Mouse (Mus musculus) MEL (cell line): ENCODE data around the gene Kcnq4. TPM values are rescaled to one million over a fixed set of nuclear protein-coding genes. Genes with fewer than 3 reads are reported as not detected.

Experiments used
- DNase-seq: peaks from one replicate; pipeline ENCODE4 v3.0.0; 2011; ENCODE audit warnings: low read depth, low spot score
- H3K27ac ChIP-seq: 2 replicates; pipeline ENCODE4 v1.5.1; 2012; ENCODE audit warnings: low read depth, mild to moderate bottlenecking, control low read depth, low read length, moderate library complexity; ENCODE audit not compliant: control insufficient read depth
- H3K27me3 ChIP-seq, 2 experiments: fragments of 150-350 bp in 1 of 2; sonication (generic) in 1 of 2; 2 replicates each; pipeline ENCODE4 v1.6.1; 2012; ENCODE audit warnings: low read length in 2 of 2, mild to moderate bottlenecking in 2 of 2, improper control_type of control experiment in 1 of 2, moderate library complexity in 1 of 2; ENCODE audit not compliant: insufficient read depth in 2 of 2, control insufficient read depth in 1 of 2
- H3K36me3 ChIP-seq, 2 experiments: 2 replicates each; pipeline ENCODE4 v1.6.1; 2012 to 2014; ENCODE audit warnings: low read length in 2 of 2, improper control_type of control experiment in 1 of 2, inconsistent platforms in 1 of 2, mild to moderate bottlenecking in 1 of 2; ENCODE audit not compliant: insufficient read depth in 2 of 2, control insufficient read depth in 1 of 2
- H3K4me1 ChIP-seq, 2 experiments: fragments of 150-350 bp in 1 of 2; sonication (generic) in 1 of 2; 2 replicates each; pipeline ENCODE4 v1.6.1; 2012; ENCODE audit warnings: low read length in 2 of 2, improper control_type of control experiment in 1 of 2, mild to moderate bottlenecking in 1 of 2; ENCODE audit not compliant: insufficient read depth in 2 of 2, control insufficient read depth in 1 of 2
- H3K4me3 ChIP-seq, 2 experiments: fragments of 150-350 bp in 1 of 2; sonication (generic) in 1 of 2; 2 replicates each; pipeline ENCODE4 v1.5.1; 2012; ENCODE audit warnings: low read depth in 2 of 2, low read length in 2 of 2, mild to moderate bottlenecking in 2 of 2, moderate library complexity in 2 of 2, control low read depth in 1 of 2, improper control_type of control experiment in 1 of 2; ENCODE audit not compliant: control insufficient read depth in 1 of 2, insufficient read depth in 1 of 2
- H3K79me2 ChIP-seq: 2 replicates; pipeline ENCODE4 v1.6.1; 2012; ENCODE audit warnings: mild to moderate bottlenecking, low read length, moderate library complexity; ENCODE audit not compliant: control insufficient read depth, poor library complexity, insufficient read depth
- H3K9ac ChIP-seq: 2 replicates; pipeline ENCODE4 v1.6.1; 2012; ENCODE audit warnings: low read depth, mild to moderate bottlenecking, control low read depth, low read length, moderate library complexity; ENCODE audit not compliant: control insufficient read depth, poor library complexity, severe bottlenecking
- H3K9me3 ChIP-seq: fragments of 150-350 bp; sonication (generic); replicated peaks from 2 replicates; pipeline ENCODE4 v1.6.1; 2012; ENCODE audit warnings: mild to moderate bottlenecking, low read length, improper control_type of control experiment, moderate library complexity; ENCODE audit not compliant: insufficient read depth
- CHD1 ChIP-seq: IDR thresholded peaks from 2 replicates; pipeline ENCODE4 v1.6.1; 2012; ENCODE audit warnings: low read depth, mild to moderate bottlenecking, inconsistent platforms, low read length, improper control_type of control experiment
- CTCF ChIP-seq, 3 experiments: IDR thresholded peaks in 2 of 3; conservative IDR thresholded peaks in 1 of 3; 2 replicates each; pipeline ENCODE4 v1.5.1; 2011 to 2012; ENCODE audit warnings: low read length in 3 of 3, low read depth in 2 of 3, mild to moderate bottlenecking in 2 of 3, improper control_type of control experiment in 1 of 3, inconsistent platforms in 1 of 3, mixed read lengths in 1 of 3, moderate library complexity in 1 of 3; ENCODE audit not compliant: control insufficient read depth in 1 of 3, insufficient read depth in 1 of 3, poor library complexity in 1 of 3, severe bottlenecking in 1 of 3
- ELF1 ChIP-seq: IDR thresholded peaks from 2 replicates; pipeline ENCODE4 v1.6.1; 2014; ENCODE audit warnings: low read depth, mild to moderate bottlenecking, inconsistent platforms, low read length, improper control_type of control experiment, moderate library complexity
- EP300 ChIP-seq, 2 experiments: IDR thresholded peaks; 2 replicates each; pipeline ENCODE4 v1.6.1; 2011; ENCODE audit warnings: improper control_type of control experiment in 2 of 2, low read length in 2 of 2, low read depth in 1 of 2, mild to moderate bottlenecking in 1 of 2
- HCFC1 ChIP-seq: IDR thresholded peaks from 2 replicates; pipeline ENCODE4 v1.6.1; 2012; ENCODE audit warnings: low read depth, mild to moderate bottlenecking, inconsistent platforms, low read length, improper control_type of control experiment, moderate library complexity
- MAFK ChIP-seq: IDR thresholded peaks from 2 replicates; pipeline ENCODE4 v1.6.1; 2011; ENCODE audit warnings: low read depth, mild to moderate bottlenecking, low read length, improper control_type of control experiment, borderline replicate concordance
- MAX ChIP-seq: IDR thresholded peaks from 2 replicates; pipeline ENCODE4 v1.6.1; 2011; ENCODE audit warnings: low read length, improper control_type of control experiment
- MXI1 ChIP-seq: IDR thresholded peaks from 2 replicates; pipeline ENCODE4 v1.6.1; 2011; ENCODE audit warnings: mild to moderate bottlenecking, low read depth, low read length, improper control_type of control experiment
- MYB ChIP-seq: IDR thresholded peaks from 2 replicates; pipeline ENCODE4 v1.6.1; 2011; ENCODE audit warnings: mild to moderate bottlenecking, low read depth, low read length, improper control_type of control experiment
- MYC ChIP-seq: IDR thresholded peaks from 2 replicates; pipeline ENCODE4 v1.6.1; 2011; ENCODE audit warnings: low read depth, mild to moderate bottlenecking, low read length, improper control_type of control experiment, moderate library complexity
- POLR2AphosphoS2 ChIP-seq: IDR thresholded peaks from 2 replicates; pipeline ENCODE4 v1.6.1; 2011; ENCODE audit warnings: low read length, improper control_type of control experiment
- POLR2AphosphoS5 ChIP-seq: IDR thresholded peaks from 2 replicates; pipeline ENCODE4 v1.6.1; 2012; ENCODE audit warnings: low read depth, borderline replicate concordance, mild to moderate bottlenecking, inconsistent platforms, low read length, moderate library complexity, mixed read lengths
- RAD21 ChIP-seq: IDR thresholded peaks from 2 replicates; pipeline ENCODE4 v1.6.1; 2011; ENCODE audit warnings: mild to moderate bottlenecking, low read depth, low read length, improper control_type of control experiment
- SIN3A ChIP-seq: IDR thresholded peaks from 2 replicates; pipeline ENCODE4 v1.6.1; 2012; ENCODE audit warnings: low read length, improper control_type of control experiment, inconsistent platforms
- SMC3 ChIP-seq: IDR thresholded peaks from 2 replicates; pipeline ENCODE4 v1.6.1; 2011; ENCODE audit warnings: low read depth, low read length, improper control_type of control experiment
- TCF12 ChIP-seq: IDR thresholded peaks from 2 replicates; pipeline ENCODE4 v1.6.1; 2014; ENCODE audit warnings: low read depth, mild to moderate bottlenecking, inconsistent platforms, low read length, improper control_type of control experiment, moderate library complexity
- UBTF ChIP-seq: IDR thresholded peaks from 2 replicates; pipeline ENCODE4 v1.6.1; 2012; ENCODE audit warnings: low read depth, mild to moderate bottlenecking, inconsistent platforms, low read length, improper control_type of control experiment, moderate library complexity, borderline replicate concordance; ENCODE audit not compliant: insufficient read depth
- USF1 ChIP-seq: IDR thresholded peaks from 2 replicates; pipeline ENCODE4 v1.6.1; 2014; ENCODE audit warnings: low read depth, mild to moderate bottlenecking, inconsistent platforms, low read length, improper control_type of control experiment, moderate library complexity
- USF2 ChIP-seq, 2 experiments: IDR thresholded peaks; 2 replicates each; pipeline ENCODE4 v1.6.1; 2011 to 2012; ENCODE audit warnings: improper control_type of control experiment in 2 of 2, low read length in 2 of 2, borderline replicate concordance in 1 of 2, inconsistent platforms in 1 of 2, low read depth in 1 of 2, mild to moderate bottlenecking in 1 of 2; ENCODE audit not compliant: insufficient read depth in 1 of 2
- ZKSCAN1 ChIP-seq: IDR thresholded peaks from 2 replicates; pipeline ENCODE4 v1.6.1; 2012; ENCODE audit warnings: low read depth, mild to moderate bottlenecking, inconsistent platforms, low read length, improper control_type of control experiment, moderate library complexity
- polyA plus RNA-seq, 2 experiments: library from polyadenylated mRNA; stranded (reverse) in 1 of 2; unstranded in 1 of 2; fragments of >175 nt in 1 of 2; fragments of >200 nt in 1 of 2; gene quantifications; 2 replicates each; pipeline versions ENCODE4 v1.2.1 to v1.2.4; 2012; ENCODE audit warnings: low replicate concordance in 2 of 2, low read depth in 1 of 2; ENCODE audit not compliant: insufficient read length in 2 of 2, insufficient read depth in 1 of 2, missing spikeins in 1 of 2
- total RNA-seq: library from RNA; depleted of rRNA; stranded (reverse); fragments of 300-350 nt; gene quantifications from 2 replicates; pipeline ENCODE4 v1.2.3, GENCODE M21; 2012

The Kcnq4 gene
- total and polyA plus RNA-seq, 3 experiments = 0.07 TPM; not detected in 2

- no peaks in the 10 kb centered on the region for H3K79me2 ChIP-seq
- no peak overlapping the region for H3K4me3 ChIP-seq
- no peak overlapping the region for H3K9ac ChIP-seq
- no peaks in the 10 kb centered on the region for H3K36me3 ChIP-seq
- no peak overlapping the region for H3K27ac ChIP-seq
- H3K4me1 ChIP-seq = no peaks in the 10 kb centered on the region
- peaks cover 20 to 22% of the 10 kb centered on the region in 2 experiments for H3K27me3 ChIP-seq
- DNase-seq = no peak
- no peak for TF ChIP-seq SIN3A
- no peak for TF ChIP-seq ELF1
- no peak for TF ChIP-seq CHD1
- no peak for TF ChIP-seq SMC3
- no peak for TF ChIP-seq MAX
- TF ChIP-seq USF1 = no peak
- TF ChIP-seq MYB = no peak
- no peak for TF ChIP-seq RAD21
- TF ChIP-seq CTCF (IDR thresholded peaks at IDR 0.05 in 2 of 3, conservative IDR thresholded peaks at IDR 0.05 in 1 of 3; ENCODE audit: control insufficient read depth in 1 of 3, insufficient read depth in 1 of 3, low read depth in 2 of 3, low read length in 3 of 3, poor library complexity in 1 of 3, severe bottlenecking in 1 of 3) = no peak
- no peak for TF ChIP-seq ZKSCAN1
- no peak for TF ChIP-seq HCFC1
- no peak for TF ChIP-seq POLR2AphosphoS5
- no peak for TF ChIP-seq MYC
- TF ChIP-seq USF2 (IDR thresholded peaks at IDR 0.05; ENCODE audit: borderline replicate concordance in 1 of 2, insufficient read depth in 1 of 2, low read depth in 1 of 2, low read length in 2 of 2) = no peak
- no peaks in the 10 kb centered on the region for H3K9me3 ChIP-seq
Observed at GRCm38 (mm10) chr4:120721574-120721973, 26.8 kb downstream of the Kcnq4 start.

- Histone ChIP-seq H3K36me3 (no peaks in the 10 kb centered on the region), H3K9ac (no peak overlapping the region), H3K9me3 (no peaks in the 10 kb centered on the region), H3K27ac (no peak overlapping the region), H3K27me3 (peaks cover 10 to 11% of the 10 kb centered on the region in 2 experiments), H3K4me3 (no peak overlapping the region), H3K79me2 (no peaks in the 10 kb centered on the region)
- TF ChIP-seq UBTF (no peak), POLR2AphosphoS5 (no peak), CHD1 (no peak), TCF12 (no peak), MAX (no peak), MAFK (no peak), USF2 (IDR thresholded peaks at IDR 0.05; ENCODE audit: borderline replicate concordance in 1 of 2, insufficient read depth in 1 of 2, low read depth in 1 of 2, low read length in 2 of 2) (no peak), MXI1 (no peak), EP300 (IDR thresholded peaks at IDR 0.05; ENCODE audit: low read depth in 1 of 2, low read length in 2 of 2) (no peak), POLR2AphosphoS2 (no peak)
- TF ChIP-seq, all 39 proteins: peak for 0
- no peak for DNase-seq
- no peaks in the 10 kb centered on the region for H3K4me1 ChIP-seq
Observed at GRCm38 (mm10) chr4:120719152-120719551, 29.3 kb downstream of the Kcnq4 start.
